Mouse (Mus musculus) limb, embryonic 11.5 days (tissue): ENCODE measurements around the gene Trex2. TPM values are rescaled to one million over a fixed set of nuclear protein-coding genes. Genes with fewer than 3 reads are reported as not detected.
A peak's percentile ranks its signal among the peaks of the same experiment; 100 is the strongest.

Experiments used
- ATAC-seq: fragments of 200-750 bp; cut with Nextera tagmentation; 2 replicates; pipeline ENCODE4 v1.8.0; 2017; ENCODE audit warnings: low read depth; ENCODE audit not compliant: insufficient number of reproducible peaks, low FRiP score, low TSS enrichment
- DNase-seq: peaks from one replicate; pipeline ENCODE4 v3.0.0-alpha.2; 2015; ENCODE audit warnings: low spot score
- H3K27ac ChIP-seq: fragments of 300-500 bp; sonication (generic); replicated peaks from 2 replicates; pipeline ENCODE4 v1.5.1; 2014; ENCODE audit warnings: low read depth, mild to moderate bottlenecking, low read length
- H3K27me3 ChIP-seq: fragments of 300-500 bp; sonication (generic); 2 replicates; pipeline ENCODE4 v1.6.1; 2014; ENCODE audit warnings: mild to moderate bottlenecking, low read length, mixed read lengths; ENCODE audit not compliant: control insufficient read depth, insufficient read depth
- H3K36me3 ChIP-seq: fragments of 300-500 bp; sonication (generic); 2 replicates; pipeline ENCODE4 v1.6.1; 2014; ENCODE audit warnings: mild to moderate bottlenecking, low read length, moderate library complexity, mixed read lengths; ENCODE audit not compliant: control insufficient read depth, insufficient read depth
- H3K4me1 ChIP-seq: fragments of 300-500 bp; sonication (generic); 2 replicates; pipeline ENCODE4 v1.6.1; 2014; ENCODE audit warnings: low read length, mixed read lengths; ENCODE audit not compliant: control insufficient read depth, insufficient read depth
- H3K4me2 ChIP-seq: fragments of 300-500 bp; sonication (generic); 2 replicates; pipeline ENCODE4 v1.6.1; 2014; ENCODE audit warnings: low read depth, mild to moderate bottlenecking, moderate library complexity; ENCODE audit not compliant: severe bottlenecking
- H3K4me3 ChIP-seq: fragments of 300-500 bp; sonication (generic); 2 replicates; pipeline ENCODE4 v1.5.1; 2014; ENCODE audit warnings: low read depth, low read length
- H3K9ac ChIP-seq: fragments of 300-500 bp; sonication (generic); 2 replicates; pipeline ENCODE4 v1.6.1; 2014; ENCODE audit warnings: mild to moderate bottlenecking, low read length
- H3K9me3 ChIP-seq: fragments of 300-500 bp; sonication (generic); 2 replicates; pipeline ENCODE4 v1.6.1; 2016; ENCODE audit warnings: low read length; ENCODE audit not compliant: control insufficient read depth
- WGBS: fragments of 180-500 bp; shearing (Covaris S2); extraction: QIAGEN DNeasy Blood & Tissue Kit; methylation state at CpG from one replicate; pipeline ENCODE4 v1.1.7; 2014; 5-methylcytosine and 5-hydroxymethylcytosine counted together
- polyA plus RNA-seq: library from polyadenylated mRNA; unstranded; fragments of >200 nt; fragmentation: Nextera tagmentation; extraction: Ambion mirVana; gene quantifications from 2 replicates; pipeline ENCODE4 v1.2.1, GENCODE M21; 2014

The Trex2 gene
- not detected in 2 replicates for polyA plus RNA-seq

GRCm38 (mm10) chrX:73435252-73435651, at the start of gene Trex2:
Trex2 (minus strand) TSS chrX:73435344.
- no peaks in the 10 kb centered on the region for H3K9me3 ChIP-seq
- H3K9ac ChIP-seq, result no peak within 1 kb of the TSS
- H3K4me2 ChIP-seq, result no peak within 1 kb of the TSS
- no peak within 1 kb of the TSS for H3K4me3 ChIP-seq
- no peaks in the 10 kb centered on the region for H3K27me3 ChIP-seq
- no peaks in the 10 kb centered on the region for H3K36me3 ChIP-seq
- no peaks in the 10 kb centered on the region for H3K4me1 ChIP-seq
- ATAC-seq, result no peak
- WGBS, result 74% methylated on average over 11 of the region's 11 CpGs
- DNase-seq, result no peak
- no peak within 1 kb of the TSS for H3K27ac ChIP-seq

- no peak for ATAC-seq
- no peaks in the 10 kb centered on the region for H3K36me3 ChIP-seq
- no peak overlapping the region for H3K4me2 ChIP-seq
Measured at GRCm38 (mm10) chrX:73484870-73485269, 49.7 kb upstream of the Trex2 start.

DNA sequence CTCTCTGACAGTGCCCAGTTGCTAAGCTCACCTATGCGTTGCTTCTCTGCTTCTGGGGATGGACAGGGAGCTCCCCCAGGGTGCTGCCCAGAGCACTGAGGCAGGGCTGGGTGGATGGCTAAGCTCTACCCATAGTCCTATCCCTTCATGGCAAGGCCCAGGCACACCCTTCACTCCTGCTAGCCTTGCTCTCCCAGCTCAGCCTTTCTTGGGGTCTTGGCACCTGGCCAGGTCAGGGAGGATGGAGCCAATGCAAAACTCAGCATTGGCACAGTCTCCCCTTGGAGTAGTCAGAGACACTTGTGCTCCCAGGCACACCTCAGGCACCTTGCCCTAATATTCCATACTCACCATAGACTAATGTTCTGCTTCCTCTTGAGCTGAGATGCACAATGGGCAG, 48.9 kb upstream of the Trex2 start:
- 58% methylated on average over 1 of the region's 1 CpGs for WGBS
- no peak overlapping the region for H3K4me3 ChIP-seq
- H3K27me3 ChIP-seq, result peaks cover 1% of the 10 kb centered on the region; the same call in 1 of the 2 replicates
- DNase-seq, result no peak
- H3K27ac ChIP-seq, result no peak overlapping the region
- no peak overlapping the region; the same call in 1 of the 2 replicates for H3K9ac ChIP-seq
- peaks cover 6% of the 10 kb centered on the region; the same call in 1 of the 2 replicates for H3K4me1 ChIP-seq
- H3K9me3 ChIP-seq, result no peaks in the 10 kb centered on the region
- H3K36me3 ChIP-seq, result no peaks in the 10 kb centered on the region
- no peak for ATAC-seq
- peak overlapping the region; percentile 47 for H3K4me2 ChIP-seq

More at GRCm38 (mm10) chrX:73484870-73485269, 49.7 kb upstream of the Trex2 start:
- Histone ChIP-seq H3K27me3 (no peaks in the 10 kb centered on the region), H3K27ac (no peak overlapping the region), H3K9me3 (no peaks in the 10 kb centered on the region), H3K9ac (no peak overlapping the region), H3K4me1 (peaks cover 6% of the 10 kb centered on the region; the same call in 1 of the 2 replicates), H3K4me3 (no peak overlapping the region)
- DNase-seq, result no peak
- WGBS, result 92% methylated on average over 4 of the region's 4 CpGs

DNA sequence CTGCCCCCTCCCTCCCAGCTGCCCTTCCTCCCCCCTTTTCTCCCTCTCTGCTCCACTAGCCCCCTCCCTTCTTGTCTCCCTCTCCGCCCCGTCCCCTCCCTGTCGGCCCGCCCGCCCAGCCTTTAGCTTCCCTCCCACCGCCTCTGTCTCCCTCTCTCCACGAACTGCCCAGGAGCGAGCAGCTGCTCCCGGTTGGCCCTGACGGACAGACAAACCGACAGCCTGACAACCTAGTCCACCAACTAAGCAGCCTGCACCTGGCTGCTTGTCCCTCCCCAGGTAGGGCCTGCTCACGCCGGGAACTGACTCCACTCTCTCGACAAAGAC, 48.3 kb upstream of the Trex2 start, which contains the start of gene Bgn:
Gene Bgn, plus strand, starts transcription at position 119 of the 327 bp plus-strand sequence.
- H3K27me3 ChIP-seq, result peaks cover 3% of the 10 kb centered on the region; the same call in 1 of the 2 replicates
- H3K4me3 ChIP-seq, result peak within 1 kb of the TSS; percentile 15
- peak; percentile 33 for DNase-seq
- H3K27ac ChIP-seq, result no peak within 1 kb of the TSS
- ATAC-seq, result no peak
- H3K36me3 ChIP-seq, result no peaks in the 10 kb centered on the region
- WGBS, result 42% methylated on average over 12 of the region's 14 CpGs
- H3K9ac ChIP-seq, result no peak within 1 kb of the TSS; the same call in 1 of the 2 replicates
- H3K4me2 ChIP-seq, result peak within 1 kb of the TSS; percentile 47
- H3K9me3 ChIP-seq, result no peaks in the 10 kb centered on the region
- H3K4me1 ChIP-seq, result peaks cover 6% of the 10 kb centered on the region; the same call in 1 of the 2 replicates

DNA sequence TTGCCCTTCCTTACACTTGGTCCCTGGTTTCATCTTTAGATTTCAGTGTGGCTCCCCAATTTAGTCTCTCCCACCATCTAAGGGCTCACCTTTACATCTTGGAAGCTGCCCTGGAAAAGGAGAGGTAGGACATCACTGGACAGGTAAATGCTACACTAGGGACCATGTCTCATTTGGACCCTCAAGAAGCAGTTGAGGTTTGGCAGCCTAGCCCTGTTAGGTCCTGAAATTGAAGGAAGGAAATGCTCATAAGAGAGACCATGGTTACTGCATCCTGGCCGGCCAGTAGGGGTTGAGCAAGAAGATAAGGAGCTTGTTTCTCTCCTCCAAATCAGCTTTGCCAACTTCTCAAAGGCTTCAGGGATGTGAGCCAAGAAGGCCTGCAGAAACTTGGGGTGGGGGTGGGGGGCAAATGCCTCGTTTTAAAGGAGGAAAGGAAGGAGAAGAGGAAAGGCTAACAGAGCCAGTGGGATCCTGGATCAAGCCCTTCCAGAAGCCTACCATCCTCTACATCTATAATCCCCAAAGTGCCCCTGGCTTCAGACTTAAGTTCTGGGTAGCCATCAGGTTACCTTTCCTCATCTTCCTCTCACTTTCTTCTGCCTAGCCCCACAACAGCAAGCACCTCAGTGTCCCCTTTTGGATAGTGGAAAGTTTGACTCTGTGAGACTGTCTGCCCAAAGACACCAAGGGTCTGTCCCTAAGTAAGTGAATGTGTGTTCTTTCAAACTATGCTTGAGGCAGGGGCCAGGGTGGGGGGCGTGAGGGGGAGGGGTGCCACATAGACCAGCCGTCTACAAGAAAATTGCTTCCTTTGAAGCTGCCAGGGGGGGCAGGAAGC, 47.7 kb upstream of the Trex2 start:
- Histone ChIP-seq H3K9ac (no peak overlapping the region), H3K4me3 (peak overlapping the region; percentile 15; the same call in 1 of the 2 replicates), H3K27ac (no peak overlapping the region), H3K9me3 (no peaks in the 10 kb centered on the region), H3K27me3 (peaks cover 3% of the 10 kb centered on the region; the same call in 1 of the 2 replicates), H3K36me3 (no peaks in the 10 kb centered on the region), H3K4me2 (peak overlapping the region; percentile 47), H3K4me1 (peaks cover 6% of the 10 kb centered on the region; the same call in 1 of the 2 replicates)
- no peak for ATAC-seq
- no peak for DNase-seq
- WGBS, result 44% methylated on average over 3 of the region's 4 CpGs

- no peaks in the 10 kb centered on the region for H3K36me3 ChIP-seq
Measured at GRCm38 (mm10) chrX:73480334-73480733, 45.2 kb upstream of the Trex2 start.

DNA sequence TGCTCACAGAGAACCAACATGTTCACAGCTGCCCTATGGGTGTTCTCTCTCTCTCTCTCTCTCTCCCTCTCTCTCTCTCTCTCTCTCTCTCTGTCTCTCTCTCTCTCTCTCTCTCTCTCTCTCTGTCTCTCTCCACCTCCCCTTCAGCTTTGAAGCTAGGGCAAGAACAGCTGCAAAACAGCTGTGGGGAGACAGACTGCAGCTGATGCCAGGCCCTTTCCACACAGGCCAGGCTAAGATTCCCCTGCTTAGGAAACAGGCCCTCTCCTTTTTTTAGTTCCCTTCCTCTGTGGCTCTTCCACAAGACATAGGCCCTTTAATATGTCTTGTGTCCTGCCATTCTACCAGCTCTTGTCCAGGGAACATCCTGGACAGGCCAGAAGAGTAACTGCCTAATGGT, 44.5 kb upstream of the Trex2 start:
- Histone ChIP-seq H3K36me3 (no peaks in the 10 kb centered on the region), H3K9me3 (no peaks in the 10 kb centered on the region), H3K27ac (no peak overlapping the region), H3K27me3 (peaks cover 7% of the 10 kb centered on the region), H3K4me3 (no peak overlapping the region), H3K4me2 (no peak overlapping the region), H3K9ac (no peak overlapping the region), H3K4me1 (peaks cover 6% of the 10 kb centered on the region; the same call in 1 of the 2 replicates)
- no peak for DNase-seq
- no peak for ATAC-seq

More at GRCm38 (mm10) chrX:73480334-73480733, 45.2 kb upstream of the Trex2 start:
- WGBS, result 48% methylated on average over 2 of the region's 2 CpGs
- Histone ChIP-seq H3K9me3 (no peaks in the 10 kb centered on the region), H3K4me3 (no peak overlapping the region), H3K27me3 (peaks cover 7% of the 10 kb centered on the region), H3K4me2 (no peak overlapping the region), H3K27ac (0 out of 2 replicates have a peak overlapping the region, but pooled peaks have one; percentile 14), H3K4me1 (peaks cover 6% of the 10 kb centered on the region; the same call in 1 of the 2 replicates), H3K9ac (no peak overlapping the region)
- ATAC-seq (no peak), DNase-seq (no peak)

GRCm38 (mm10) chrX:73477500-73477899, 42.4 kb upstream of the Trex2 start:
- no peaks in the 10 kb centered on the region for H3K9me3 ChIP-seq
- H3K36me3 ChIP-seq, result no peaks in the 10 kb centered on the region
- no peak overlapping the region for H3K4me3 ChIP-seq
- WGBS, result 86% methylated on average over 2 of the region's 2 CpGs
- H3K4me1 ChIP-seq, result peaks cover 3% of the 10 kb centered on the region; the same call in 1 of the 2 replicates
- H3K4me2 ChIP-seq, result no peak overlapping the region
- ATAC-seq (no peak), DNase-seq (no peak)
- no peak overlapping the region for H3K9ac ChIP-seq
- peaks cover 9% of the 10 kb centered on the region for H3K27me3 ChIP-seq
- no peak overlapping the region for H3K27ac ChIP-seq
